Mouse (Mus musculus) forebrain, embryonic 10.5 days (tissue): Measurements from ENCODE around the gene Ift43. TPM values are rescaled to one million over a fixed set of nuclear protein-coding genes. Genes with fewer than 3 reads are reported as not detected.
A peak's percentile ranks its signal among the peaks of the same experiment; 100 is the strongest.

Experiments
- DNase-seq: peaks from one replicate; pipeline ENCODE4 v3.0.0-alpha.2; 2017; ENCODE audit warnings: low spot score; ENCODE audit errors: extremely low spot score
- H3K27ac ChIP-seq: fragments of 300-500 bp; sonication (generic); 2 replicates; pipeline ENCODE4 v1.5.1; 2016; ENCODE audit warnings: mild to moderate bottlenecking
- H3K27me3 ChIP-seq: fragments of 300-500 bp; sonication (generic); 2 replicates; pipeline ENCODE4 v1.6.1; 2016; ENCODE audit warnings: mild to moderate bottlenecking; ENCODE audit not compliant: poor library complexity, severe bottlenecking
- H3K36me3 ChIP-seq: fragments of 300-500 bp; sonication (generic); replicated peaks from 2 replicates; pipeline ENCODE4 v1.6.1; 2016; ENCODE audit warnings: mild to moderate bottlenecking, moderate library complexity
- H3K4me1 ChIP-seq: fragments of 300-500 bp; sonication (generic); 2 replicates; pipeline ENCODE4 v1.6.1; 2016
- H3K4me3 ChIP-seq: fragments of 300-500 bp; sonication (generic); 2 replicates; pipeline ENCODE4 v1.5.1; 2016; ENCODE audit warnings: mild to moderate bottlenecking, moderate library complexity
- H3K9me3 ChIP-seq: fragments of 300-500 bp; sonication (generic); 2 replicates; pipeline ENCODE4 v1.6.1; 2016; ENCODE audit warnings: mild to moderate bottlenecking, moderate library complexity
- WGBS: fragments of 180-500 bp; shearing (Covaris S2); methylation state at CpG from one replicate; pipeline ENCODE4 v1.1.7; 2016; 5-methylcytosine and 5-hydroxymethylcytosine counted together
- polyA plus RNA-seq: library from polyadenylated mRNA; unstranded; fragments of >200 nt; fragmentation: Nextera tagmentation; extraction: Ambion mirVana; gene quantifications from 2 replicates; pipeline ENCODE4 v1.2.1, GENCODE M21; 2016

Gene Ift43
- polyA plus RNA-seq, 1 experiment from 2014 or later = 77.5 TPM

GRCm38 (mm10) chr12:86057516-86057915, 24.8 kb upstream of the Ift43 start:
- H3K27me3 ChIP-seq = no peaks in the 10 kb centered on the region

GRCm38 (mm10) chr12:86059341-86059740, 23.0 kb upstream of the Ift43 start:
- Histone ChIP-seq H3K4me3 (no peak overlapping the region), H3K27me3 (no peaks in the 10 kb centered on the region), H3K27ac (no peak overlapping the region), H3K9me3 (no peaks in the 10 kb centered on the region), H3K36me3 (peaks cover 22% of the 10 kb centered on the region), H3K4me1 (no peaks in the 10 kb centered on the region)
- 92% methylated on average over 6 of the region's 6 CpGs for WGBS
- no peak for DNase-seq

More at GRCm38 (mm10) chr12:86057516-86057915, 24.8 kb upstream of the Ift43 start:
- no peak overlapping the region for H3K27ac ChIP-seq
- 85% methylated on average over 8 of the region's 8 CpGs for WGBS
- DNase-seq = no peak
- peaks cover 22% of the 10 kb centered on the region for H3K36me3 ChIP-seq
- no peak overlapping the region for H3K4me3 ChIP-seq
- no peaks in the 10 kb centered on the region for H3K4me1 ChIP-seq
- no peaks in the 10 kb centered on the region for H3K9me3 ChIP-seq

GRCm38 (mm10) chr12:86064796-86065195, 17.5 kb upstream of the Ift43 start:
- Histone ChIP-seq H3K4me3 (no peak overlapping the region), H3K27me3 (no peaks in the 10 kb centered on the region), H3K27ac (no peak overlapping the region), H3K4me1 (no peaks in the 10 kb centered on the region), H3K9me3 (no peaks in the 10 kb centered on the region), H3K36me3 (peaks cover 10% of the 10 kb centered on the region)
- DNase-seq = no peak

GRCm38 (mm10) chr12:86071432-86071831, 10.9 kb upstream of the Ift43 start:
- no peak overlapping the region for H3K27ac ChIP-seq
- DNase-seq = no peak
- peaks cover 18% of the 10 kb centered on the region for H3K27me3 ChIP-seq
- 76% methylated on average over 6 of the region's 6 CpGs for WGBS
- no peaks in the 10 kb centered on the region; the same call in 1 of the 2 replicates for H3K9me3 ChIP-seq
- no peak overlapping the region for H3K4me3 ChIP-seq
- peaks cover 16% of the 10 kb centered on the region for H3K4me1 ChIP-seq
- no peaks in the 10 kb centered on the region for H3K36me3 ChIP-seq

- no peak overlapping the region for H3K27ac ChIP-seq
- no peaks in the 10 kb centered on the region for H3K36me3 ChIP-seq
- H3K4me1 ChIP-seq = peaks cover 42% of the 10 kb centered on the region
- H3K9me3 ChIP-seq = no peaks in the 10 kb centered on the region; the same call in 1 of the 2 replicates
- DNase-seq = no peak
- H3K27me3 ChIP-seq = peaks cover 39% of the 10 kb centered on the region
- H3K4me3 ChIP-seq = no peak overlapping the region
- WGBS = 87% methylated on average over 12 of the region's 12 CpGs
Observed at GRCm38 (mm10) chr12:86074681-86075080, 7.7 kb upstream of the Ift43 start.

GRCm38 (mm10) chr12:86075358-86075757, 7.0 kb upstream of the Ift43 start:
- WGBS = 88% methylated on average over 7 of the region's 7 CpGs
- Histone ChIP-seq H3K9me3 (no peaks in the 10 kb centered on the region; the same call in 1 of the 2 replicates), H3K4me3 (no peak overlapping the region), H3K27ac (no peak overlapping the region), H3K4me1 (peaks cover 42% of the 10 kb centered on the region), H3K36me3 (no peaks in the 10 kb centered on the region), H3K27me3 (peaks cover 46% of the 10 kb centered on the region)
- DNase-seq = no peak

- H3K36me3 ChIP-seq = no peaks in the 10 kb centered on the region
- 9% methylated on average over 13 of the region's 13 CpGs for WGBS
- peak overlapping the region; percentile 65 for H3K4me3 ChIP-seq
- peaks cover 57% of the 10 kb centered on the region for H3K27me3 ChIP-seq
- H3K27ac ChIP-seq = no peak overlapping the region
- no peaks in the 10 kb centered on the region; the same call in 1 of the 2 replicates for H3K9me3 ChIP-seq
- peaks cover 36% of the 10 kb centered on the region for H3K4me1 ChIP-seq
- peak; percentile 17 for DNase-seq
Observed at GRCm38 (mm10) chr12:86076321-86076901, 5.9 kb upstream of the Ift43 start.

- Histone ChIP-seq H3K4me3 (peak overlapping the region; percentile 65), H3K36me3 (no peaks in the 10 kb centered on the region), H3K4me1 (peaks cover 39% of the 10 kb centered on the region), H3K27me3 (peaks cover 59% of the 10 kb centered on the region), H3K27ac (peak overlapping the region; percentile 91), H3K9me3 (no peaks in the 10 kb centered on the region)
- DNase-seq = no peak
- WGBS = 22% methylated on average over 8 of the region's 8 CpGs
Observed at GRCm38 (mm10) chr12:86077322-86077721, 5.0 kb upstream of the Ift43 start.

GRCm38 (mm10) chr12:86077736-86078135, 4.6 kb upstream of the Ift43 start:
- Histone ChIP-seq H3K9me3 (no peaks in the 10 kb centered on the region), H3K4me3 (peak overlapping the region; percentile 65), H3K27ac (peak overlapping the region; percentile 91), H3K27me3 (peaks cover 59% of the 10 kb centered on the region), H3K36me3 (no peaks in the 10 kb centered on the region), H3K4me1 (peaks cover 40% of the 10 kb centered on the region)
- WGBS = 17% methylated on average over 11 of the region's 11 CpGs
- DNase-seq = peak; percentile 34

GRCm38 (mm10) chr12:86078176-86078552, 4.2 kb upstream of the Ift43 start:
- DNase-seq = no peak
- 6% methylated on average over 9 of the region's 9 CpGs for WGBS
- Histone ChIP-seq H3K36me3 (no peaks in the 10 kb centered on the region), H3K9me3 (no peaks in the 10 kb centered on the region), H3K27ac (peak overlapping the region; percentile 91), H3K4me3 (peak overlapping the region; percentile 65), H3K27me3 (peaks cover 59% of the 10 kb centered on the region), H3K4me1 (peaks cover 44% of the 10 kb centered on the region)

GRCm38 (mm10) chr12:86078553-86079201, 3.7 kb upstream of the Ift43 start, which contains the start of gene Tgfb3:
Gene Tgfb3, minus strand, starts transcription at chr12:86079041.
- Histone ChIP-seq H3K4me1 (peaks cover 49% of the 10 kb centered on the region), H3K36me3 (no peaks in the 10 kb centered on the region), H3K27ac (peak within 1 kb of the TSS; percentile 91), H3K9me3 (no peaks in the 10 kb centered on the region), H3K4me3 (peak within 1 kb of the TSS; percentile 65), H3K27me3 (peaks cover 59% of the 10 kb centered on the region)
- DNase-seq = peak; percentile 64
- WGBS = under 1% methylated on average over 25 of the region's 25 CpGs

- Histone ChIP-seq H3K36me3 (no peaks in the 10 kb centered on the region), H3K27ac (peak overlapping the region; percentile 91), H3K4me3 (peak overlapping the region; percentile 65), H3K27me3 (peaks cover 59% of the 10 kb centered on the region), H3K4me1 (peaks cover 50% of the 10 kb centered on the region), H3K9me3 (no peaks in the 10 kb centered on the region)
- peak; percentile 90 for DNase-seq
- WGBS = under 1% methylated on average over 31 of the region's 31 CpGs
Observed at GRCm38 (mm10) chr12:86079202-86079667, 3.1 kb upstream of the Ift43 start.

- H3K27ac ChIP-seq = no peak overlapping the region
- peaks cover 15% of the 10 kb centered on the region for H3K4me1 ChIP-seq
- no peaks in the 10 kb centered on the region for H3K9me3 ChIP-seq
- no peak for DNase-seq
- H3K4me3 ChIP-seq = no peak overlapping the region
- peaks cover 44% of the 10 kb centered on the region for H3K36me3 ChIP-seq
- H3K27me3 ChIP-seq = peaks cover 8% of the 10 kb centered on the region
- WGBS = 92% methylated on average over 7 of the region's 7 CpGs
Observed at GRCm38 (mm10) chr12:86085873-86086272, 3.5 kb downstream of the Ift43 start.
